Mouse (Mus musculus) midbrain, embryonic 15.5 days (tissue): ENCODE results near the gene Ccdc190. TPM values are rescaled to one million over a fixed set of nuclear protein-coding genes. Genes with fewer than 3 reads are reported as not detected.

Experiments
- ATAC-seq: fragments of 200-750 bp; cut with Nextera tagmentation; replicated peaks from 2 replicates; pipeline ENCODE4 v1.8.0; 2017; ENCODE audit warnings: moderate TSS enrichment
- H3K27ac ChIP-seq: fragments of 300-500 bp; sonication (generic); 2 replicates; pipeline ENCODE4 v1.5.1; 2015; ENCODE audit warnings: mild to moderate bottlenecking, inconsistent platforms
- H3K27me3 ChIP-seq: fragments of 300-500 bp; sonication (generic); replicated peaks from 2 replicates; pipeline ENCODE4 v1.6.1; 2015; ENCODE audit warnings: inconsistent platforms
- H3K36me3 ChIP-seq: fragments of 300-500 bp; sonication (generic); replicated peaks from 2 replicates; pipeline ENCODE4 v1.6.1; 2015; ENCODE audit warnings: inconsistent platforms
- H3K4me1 ChIP-seq: fragments of 300-500 bp; sonication (generic); 2 replicates; pipeline ENCODE4 v1.6.1; 2015; ENCODE audit warnings: inconsistent platforms
- H3K4me2 ChIP-seq: fragments of 300-500 bp; sonication (generic); 2 replicates; pipeline ENCODE4 v1.6.1; 2015; ENCODE audit warnings: inconsistent platforms, mild to moderate bottlenecking, moderate library complexity
- H3K4me3 ChIP-seq: fragments of 300-500 bp; sonication (generic); 2 replicates; pipeline ENCODE4 v1.5.1; 2015; ENCODE audit warnings: mild to moderate bottlenecking, inconsistent platforms
- H3K9ac ChIP-seq: fragments of 300-500 bp; sonication (generic); 2 replicates; pipeline ENCODE4 v1.6.1; 2015; ENCODE audit warnings: mild to moderate bottlenecking, inconsistent platforms
- H3K9me3 ChIP-seq: fragments of 300-500 bp; sonication (generic); 2 replicates; pipeline ENCODE4 v1.6.1; 2016; ENCODE audit warnings: inconsistent platforms
- WGBS: fragments of 180-500 bp; shearing (Covaris S2); methylation state at CpG from one replicate; pipeline ENCODE4 v1.1.7; 2015; ENCODE audit warnings: mixed read lengths; 5-methylcytosine and 5-hydroxymethylcytosine counted together
- polyA plus RNA-seq: library from polyadenylated mRNA; unstranded; fragments of >200 nt; fragmentation: Nextera tagmentation; extraction: Ambion mirVana; gene quantifications from 2 replicates; pipeline ENCODE4 v1.2.1, GENCODE M21; 2015

The Ccdc190 gene
- polyA plus RNA-seq, 1 experiment from 2014 or later, result 3.3 TPM

GRCm38 (mm10) chr1:169911526-169911925 is 16.9 kb upstream of the Ccdc190 start:
- 81% methylated on average over 6 of the region's 6 CpGs for WGBS
- Histone ChIP-seq H3K36me3 (no peaks in the 10 kb centered on the region), H3K4me3 (no peak overlapping the region), H3K9ac (no peak overlapping the region), H3K4me1 (0 out of 2 replicates have a peak, but pooled peaks cover under 1% of the 10 kb centered on the region), H3K9me3 (no peaks in the 10 kb centered on the region), H3K27ac (no peak overlapping the region), H3K27me3 (no peaks in the 10 kb centered on the region), H3K4me2 (no peak overlapping the region)
- ATAC-seq, result no peak

- Histone ChIP-seq H3K36me3 (no peaks in the 10 kb centered on the region), H3K9ac (no peak overlapping the region), H3K27me3 (no peaks in the 10 kb centered on the region; the same call in 1 of the 2 replicates), H3K27ac (no peak overlapping the region), H3K4me1 (0 out of 2 replicates have a peak, but pooled peaks cover 3% of the 10 kb centered on the region), H3K4me3 (no peak overlapping the region), H3K4me2 (no peak overlapping the region), H3K9me3 (no peaks in the 10 kb centered on the region)
- ATAC-seq, result 0 out of 2 replicates have a peak, but pooled peaks have one; percentile 37
- WGBS, result 55% methylated on average over 7 of the region's 7 CpGs
Observed at GRCm38 (mm10) chr1:169916659-169917058, 11.8 kb upstream of the Ccdc190 start.

- no peak overlapping the region for H3K4me2 ChIP-seq
- no peaks in the 10 kb centered on the region for H3K36me3 ChIP-seq
- 70% methylated on average over 9 of the region's 9 CpGs for WGBS
- 0 out of 2 replicates have a peak, but pooled peaks cover 3% of the 10 kb centered on the region for H3K4me1 ChIP-seq
- H3K9ac ChIP-seq, result no peak overlapping the region
- H3K4me3 ChIP-seq, result no peak overlapping the region
- H3K27me3 ChIP-seq, result no peaks in the 10 kb centered on the region; the same call in 1 of the 2 replicates
- no peak overlapping the region for H3K27ac ChIP-seq
- H3K9me3 ChIP-seq, result no peaks in the 10 kb centered on the region
- ATAC-seq, result no peak
Observed at GRCm38 (mm10) chr1:169917115-169917796, 11.2 kb upstream of the Ccdc190 start.

GRCm38 (mm10) chr1:169917998-169918397 is 10.4 kb upstream of the Ccdc190 start:
- Histone ChIP-seq H3K4me1 (0 out of 2 replicates have a peak, but pooled peaks cover 3% of the 10 kb centered on the region), H3K9ac (no peak overlapping the region), H3K4me2 (no peak overlapping the region), H3K27me3 (no peaks in the 10 kb centered on the region; the same call in 1 of the 2 replicates), H3K4me3 (no peak overlapping the region), H3K9me3 (no peaks in the 10 kb centered on the region), H3K27ac (no peak overlapping the region), H3K36me3 (no peaks in the 10 kb centered on the region)
- 18% methylated on average over 4 of the region's 4 CpGs for WGBS
- peak; percentile 60 for ATAC-seq

- Histone ChIP-seq H3K36me3 (no peaks in the 10 kb centered on the region), H3K9ac (no peak overlapping the region), H3K27ac (no peak overlapping the region), H3K4me3 (no peak overlapping the region), H3K4me1 (0 out of 2 replicates have a peak, but pooled peaks cover 3% of the 10 kb centered on the region), H3K4me2 (no peak overlapping the region), H3K27me3 (no peaks in the 10 kb centered on the region; the same call in 1 of the 2 replicates), H3K9me3 (no peaks in the 10 kb centered on the region)
- WGBS, result 4% methylated on average over 11 of the region's 11 CpGs
- ATAC-seq, result peak; percentile 69; the same call in 1 of the 2 replicates
Observed at GRCm38 (mm10) chr1:169919211-169919610, 9.2 kb upstream of the Ccdc190 start.

GRCm38 (mm10) chr1:169921710-169922211 is 6.7 kb upstream of the Ccdc190 start:
- H3K9ac ChIP-seq, result no peak overlapping the region
- H3K27me3 ChIP-seq, result no peaks in the 10 kb centered on the region; the same call in 1 of the 2 replicates
- no peak overlapping the region for H3K4me3 ChIP-seq
- ATAC-seq, result no peak
- H3K9me3 ChIP-seq, result no peaks in the 10 kb centered on the region
- H3K36me3 ChIP-seq, result no peaks in the 10 kb centered on the region
- H3K4me1 ChIP-seq, result 0 out of 2 replicates have a peak, but pooled peaks cover under 1% of the 10 kb centered on the region
- WGBS, result 42% methylated on average over 8 of the region's 8 CpGs
- no peak overlapping the region for H3K27ac ChIP-seq
- no peak overlapping the region for H3K4me2 ChIP-seq

GRCm38 (mm10) chr1:169924567-169924966 is 3.9 kb upstream of the Ccdc190 start:
- Histone ChIP-seq H3K9ac (no peak overlapping the region), H3K4me2 (no peak overlapping the region), H3K4me1 (peaks cover 5% of the 10 kb centered on the region; the same call in 1 of the 2 replicates), H3K27ac (no peak overlapping the region), H3K9me3 (no peaks in the 10 kb centered on the region), H3K36me3 (no peaks in the 10 kb centered on the region), H3K27me3 (no peaks in the 10 kb centered on the region; the same call in 1 of the 2 replicates), H3K4me3 (no peak overlapping the region)
- ATAC-seq, result no peak
- WGBS, result 78% methylated on average over 2 of the region's 2 CpGs

GRCm38 (mm10) chr1:169927753-169928369 is 587 bp upstream of the Ccdc190 start:
- Histone ChIP-seq H3K27me3 (no peaks in the 10 kb centered on the region), H3K9me3 (no peaks in the 10 kb centered on the region), H3K4me1 (peaks cover 16% of the 10 kb centered on the region), H3K9ac (no peak overlapping the region), H3K36me3 (no peaks in the 10 kb centered on the region), H3K27ac (peak overlapping the region; percentile 39), H3K4me2 (peak overlapping the region; percentile 22; the same call in 1 of the 2 replicates), H3K4me3 (no peak overlapping the region)
- WGBS, result 29% methylated on average over 8 of the region's 8 CpGs
- peak; percentile 71 for ATAC-seq

GRCm38 (mm10) chr1:169931698-169932097 is 3.2 kb downstream of the Ccdc190 start:
- no peak for ATAC-seq
- no peak overlapping the region for H3K9ac ChIP-seq
- H3K4me2 ChIP-seq, result peak overlapping the region; percentile 12
- no peak overlapping the region for H3K4me3 ChIP-seq
- peak overlapping the region; percentile 68 for H3K27ac ChIP-seq
- no peaks in the 10 kb centered on the region for H3K9me3 ChIP-seq
- H3K27me3 ChIP-seq, result no peaks in the 10 kb centered on the region
- no peaks in the 10 kb centered on the region for H3K36me3 ChIP-seq
- WGBS, result 86% methylated on average over 7 of the region's 7 CpGs
- H3K4me1 ChIP-seq, result peaks cover 31% of the 10 kb centered on the region

- WGBS, result 42% methylated on average over 7 of the region's 7 CpGs
- no peak overlapping the region for H3K9ac ChIP-seq
Observed at GRCm38 (mm10) chr1:169932122-169932746, 3.8 kb downstream of the Ccdc190 start.

GRCm38 (mm10) chr1:169934005-169934725 is 5.7 kb downstream of the Ccdc190 start:
- H3K9ac ChIP-seq, result no peak overlapping the region
- no peaks in the 10 kb centered on the region for H3K9me3 ChIP-seq
- H3K4me1 ChIP-seq, result peaks cover 26% of the 10 kb centered on the region
- H3K4me3 ChIP-seq, result peak overlapping the region; percentile 33
- no peaks in the 10 kb centered on the region for H3K27me3 ChIP-seq
- H3K4me2 ChIP-seq, result peak overlapping the region; percentile 54
- H3K36me3 ChIP-seq, result no peaks in the 10 kb centered on the region
- 20% methylated on average over 16 of the region's 16 CpGs for WGBS
- peak overlapping the region; percentile 70 for H3K27ac ChIP-seq
- peak; percentile 83 for ATAC-seq

More at GRCm38 (mm10) chr1:169932122-169932746, 3.8 kb downstream of the Ccdc190 start:
- peak overlapping the region; percentile 68 for H3K27ac ChIP-seq
- no peaks in the 10 kb centered on the region for H3K36me3 ChIP-seq
- peak overlapping the region; percentile 12 for H3K4me2 ChIP-seq
- no peaks in the 10 kb centered on the region for H3K9me3 ChIP-seq
- ATAC-seq, result no peak
- no peak overlapping the region for H3K4me3 ChIP-seq
- no peaks in the 10 kb centered on the region for H3K27me3 ChIP-seq
- H3K4me1 ChIP-seq, result peaks cover 31% of the 10 kb centered on the region
